Mouse (Mus musculus) cerebellum, postnatal 36 days (tissue): ENCODE data around the gene Gtpbp2.

Source experiments
- DNase-seq, 2 experiments: peaks; one replicate each; pipeline ENCODE4 v3.0.0; 2021 to 2022; ENCODE audit warnings: mixed read lengths in 2 of 2

Gtpbp2 gene

GRCm38 (mm10) chr17:46154336-46154735 lies 6.5 kb upstream of the Gtpbp2 start:
- no peak for DNase-seq

- DNase-seq = no peak
Measured at GRCm38 (mm10) chr17:46156680-46157079, 4.2 kb upstream of the Gtpbp2 start.

DNA sequence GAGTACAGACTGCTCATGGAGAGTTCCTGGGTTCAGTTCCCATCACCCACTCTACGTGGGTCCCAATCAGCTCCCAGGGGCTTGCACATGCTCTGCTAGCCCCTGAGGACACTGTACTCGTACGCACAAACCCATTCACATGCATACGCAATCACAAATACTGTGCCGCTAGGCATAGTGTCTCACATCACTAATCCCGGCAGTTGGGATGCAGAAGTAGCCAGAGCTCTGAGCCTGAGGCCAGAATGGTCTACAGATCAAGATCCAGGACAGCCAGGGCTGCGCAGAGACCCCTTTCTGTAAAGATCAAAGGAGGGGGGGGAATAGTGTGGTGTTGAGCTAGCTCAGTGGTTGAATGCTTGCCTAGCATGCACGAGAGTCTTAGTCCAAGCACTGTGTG lies 3.7 kb upstream of the Gtpbp2 start:
- no peak for DNase-seq

- no peak for DNase-seq
Measured at GRCm38 (mm10) chr17:46159236-46159635, 1.6 kb upstream of the Gtpbp2 start.

- DNase-seq = peak; percentile 79 to 80
Measured at GRCm38 (mm10) chr17:46160090-46160662, 656 bp upstream of the Gtpbp2 start.

GRCm38 (mm10) chr17:46161179-46161578 lies 347 bp downstream of the Gtpbp2 start:
- DNase-seq = no peak

DNA sequence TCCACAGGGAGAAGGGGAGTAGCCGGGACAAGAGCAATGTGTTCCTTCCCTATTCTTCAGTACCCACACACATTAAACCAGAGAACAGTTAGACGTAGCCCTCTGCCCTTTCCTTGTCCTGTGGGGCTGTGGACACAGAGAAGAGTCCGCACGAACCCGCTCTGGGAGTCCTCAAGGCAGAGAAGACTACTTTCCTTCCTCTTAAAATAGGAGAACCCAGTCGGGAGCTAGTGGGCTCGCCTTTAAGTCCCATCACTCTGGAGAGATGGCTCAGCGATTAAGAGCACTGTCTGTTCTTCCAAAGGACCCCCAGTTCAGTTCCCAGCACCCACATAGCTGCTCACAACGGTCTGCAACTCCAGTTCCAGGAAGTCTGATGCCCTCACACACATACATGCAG lies 878 bp downstream of the Gtpbp2 start:
- DNase-seq = no peak

DNA sequence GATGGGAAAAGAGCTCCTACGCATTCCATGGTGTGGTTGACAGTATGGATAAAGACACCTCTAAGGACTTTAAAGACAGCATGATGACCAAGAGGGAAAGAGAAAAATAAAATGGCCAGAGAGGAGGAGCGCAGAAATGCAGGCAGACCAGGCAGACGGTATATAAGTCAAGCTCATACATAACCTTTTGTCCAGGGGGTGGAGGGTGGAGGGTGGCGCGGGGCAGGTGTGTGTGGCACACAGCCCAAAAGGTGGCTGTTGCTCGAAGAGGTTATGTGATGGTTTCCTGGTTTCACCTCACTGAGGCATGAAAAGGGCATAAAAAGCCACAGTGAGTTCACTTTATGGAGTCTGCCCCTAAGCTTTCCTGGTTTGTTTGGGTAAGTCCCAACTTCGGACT lies 1.7 kb downstream of the Gtpbp2 start:
- DNase-seq = no peak

GRCm38 (mm10) chr17:46162951-46163421 lies 2.2 kb downstream of the Gtpbp2 start:
- no peak for DNase-seq

DNA sequence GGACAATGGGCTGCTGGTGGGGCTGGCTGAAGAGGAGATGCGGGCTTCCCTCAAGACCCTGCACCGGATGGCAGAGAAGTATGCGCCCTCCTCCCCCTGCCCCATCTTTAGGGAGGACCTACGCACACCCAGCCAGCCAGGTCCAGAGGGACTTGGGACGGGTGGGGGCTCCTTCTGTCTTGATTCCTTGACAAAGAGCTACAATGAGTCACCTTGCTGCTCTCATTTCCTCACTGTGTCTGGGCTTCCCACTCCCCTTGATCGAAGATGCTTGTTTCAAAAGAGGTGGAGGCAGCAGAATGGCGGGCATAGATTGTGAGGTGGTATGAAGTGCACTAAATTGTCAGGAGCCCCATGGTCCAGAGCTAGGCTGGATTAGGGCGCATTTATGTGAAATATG lies 3.5 kb downstream of the Gtpbp2 start:
- no peak for DNase-seq

DNA sequence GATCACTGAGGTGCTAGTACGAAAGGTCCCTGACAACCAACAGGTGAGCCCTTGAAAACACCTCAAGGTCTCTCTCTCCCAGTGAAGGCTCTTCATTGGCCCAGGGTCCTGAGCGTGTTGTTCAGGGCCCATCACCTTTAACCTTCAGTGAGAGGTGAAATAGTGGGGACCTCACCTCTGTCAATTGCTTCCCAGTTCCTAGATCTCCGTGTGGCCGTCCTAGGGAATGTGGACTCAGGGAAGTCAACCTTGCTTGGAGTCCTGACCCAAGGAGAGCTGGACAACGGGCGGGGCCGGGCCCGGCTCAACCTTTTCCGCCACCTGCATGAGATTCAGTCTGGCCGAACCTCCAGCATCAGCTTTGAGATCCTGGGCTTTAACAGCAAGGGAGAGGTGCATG lies 4.0 kb downstream of the Gtpbp2 start:
- DNase-seq = no peak

- no peak for DNase-seq
Measured at GRCm38 (mm10) chr17:46165460-46165859, 4.6 kb downstream of the Gtpbp2 start.

- no peak for DNase-seq
Measured at GRCm38 (mm10) chr17:46166270-46166669, 5.4 kb downstream of the Gtpbp2 start.

- DNase-seq = peak in 1 of 2 experiments; percentile 23
Measured at GRCm38 (mm10) chr17:46167014-46167413, 6.2 kb downstream of the Gtpbp2 start.

- DNase-seq = no peak
Measured at GRCm38 (mm10) chr17:46168318-46168717, 7.5 kb downstream of the Gtpbp2 start.

DNA sequence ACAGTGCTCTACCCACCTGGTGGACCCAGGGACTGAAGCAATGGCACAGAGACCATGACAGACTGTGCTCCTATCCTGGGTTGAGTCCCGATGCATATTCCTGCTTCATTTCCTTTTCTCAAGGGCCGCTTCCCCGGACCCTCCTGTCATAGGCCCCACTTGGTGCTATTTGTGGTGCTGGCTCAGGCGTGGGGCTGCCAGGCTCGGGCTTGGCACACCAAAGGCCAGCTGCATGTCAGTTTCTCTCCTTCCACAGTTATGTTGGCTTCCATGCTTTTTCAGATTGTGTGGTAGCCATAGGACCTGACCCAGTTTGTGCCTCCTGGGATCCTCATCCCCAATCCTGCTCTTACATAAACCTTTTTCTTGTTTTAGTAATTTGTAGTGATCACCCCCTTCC lies 7.9 kb downstream of the Gtpbp2 start:
- no peak for DNase-seq

- no peak for DNase-seq
Measured at GRCm38 (mm10) chr17:46170538-46170937, 9.7 kb downstream of the Gtpbp2 start.

- DNase-seq = no peak
Measured at GRCm38 (mm10) chr17:46182273-46182672, 21.4 kb downstream of the Gtpbp2 start.

DNA sequence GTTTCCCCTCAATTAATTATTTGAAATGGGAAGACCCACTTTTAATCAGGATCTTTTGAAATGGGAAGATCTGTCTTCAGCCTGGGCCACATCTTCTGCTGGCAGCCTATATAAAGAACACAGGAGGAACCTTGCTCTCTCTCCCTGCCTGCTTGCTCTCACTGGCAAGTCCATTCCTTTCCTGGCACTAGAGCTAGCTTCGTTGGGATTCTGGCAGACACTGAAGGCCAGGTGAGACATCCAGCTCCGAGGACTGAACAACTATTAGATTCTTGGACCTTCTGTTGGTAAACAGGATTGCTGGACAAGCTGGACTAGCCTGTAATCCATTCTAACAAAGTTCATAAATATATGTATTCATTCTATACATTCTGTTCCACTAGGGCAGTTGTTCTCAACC lies 28.0 kb downstream of the Gtpbp2 start:
- DNase-seq = no peak

GRCm38 (mm10) chr17:46201151-46201550 lies 40.3 kb downstream of the Gtpbp2 start:
- DNase-seq = no peak

DNA sequence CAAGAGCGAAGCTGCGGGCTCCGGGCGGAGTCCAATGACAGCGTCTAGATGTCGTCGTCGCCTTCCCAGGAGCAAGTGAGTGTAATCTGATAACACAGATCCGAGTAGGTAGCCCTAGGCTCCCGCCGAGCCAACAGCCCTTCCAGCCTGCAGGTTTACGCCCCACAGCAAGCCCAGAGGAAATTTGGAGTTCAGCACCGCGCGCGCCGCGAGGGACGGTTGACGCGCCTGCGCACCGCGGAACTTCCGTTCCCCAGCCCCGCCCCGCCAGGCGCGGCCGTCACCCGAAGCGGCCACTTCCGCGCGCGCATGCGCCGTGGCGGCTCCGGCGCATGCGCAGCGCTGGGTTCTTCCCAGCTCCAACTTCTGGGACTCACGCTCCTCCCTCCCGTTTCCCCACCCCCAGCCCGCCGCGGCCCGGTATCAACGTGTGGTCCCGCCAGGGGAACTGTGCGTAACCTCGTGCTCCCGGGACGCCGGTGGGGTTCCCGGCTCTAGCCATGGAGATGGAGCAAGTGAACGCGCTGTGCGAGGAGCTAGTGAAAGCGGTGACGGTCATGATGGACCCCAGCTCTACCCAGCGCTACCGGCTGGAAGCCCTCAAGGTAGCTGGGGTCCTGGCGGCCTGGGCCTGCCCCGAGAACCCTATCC lies 41.7 kb downstream of the Gtpbp2 start, which contains the start of the genes Polh and Xpo5:
Gene Polh (minus strand): TSS at position 225 of the 651 bp plus-strand sequence.
Gene Xpo5 (plus strand): TSS at position 362 of the 651 bp plus-strand sequence.
- DNase-seq = peak; percentile 92 to 93

DNA sequence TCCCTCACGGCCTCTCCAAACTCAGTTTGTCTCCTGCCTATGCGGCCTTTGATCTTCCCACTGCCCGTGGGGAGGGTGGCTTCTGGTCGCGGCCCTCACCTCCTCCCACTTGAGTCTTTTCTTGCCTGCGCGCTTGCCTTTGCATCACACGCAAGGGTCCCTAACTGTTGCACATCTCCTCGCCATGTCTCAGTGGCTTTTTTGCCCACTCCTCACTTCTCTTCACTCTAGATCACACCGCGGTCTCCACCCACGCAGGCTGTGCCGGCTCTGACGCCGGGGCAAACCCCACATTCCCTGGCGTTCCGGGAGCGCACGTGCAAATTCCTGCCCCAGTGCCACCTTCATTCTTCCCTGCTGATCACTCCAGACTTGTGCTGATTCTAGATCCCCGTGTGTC lies 42.2 kb downstream of the Gtpbp2 start:
- DNase-seq = no peak

- no peak for DNase-seq
Measured at GRCm38 (mm10) chr17:46206676-46207075, 45.8 kb downstream of the Gtpbp2 start.

GRCm38 (mm10) chr17:46210550-46210949 lies 49.7 kb downstream of the Gtpbp2 start:
- DNase-seq = no peak
